Mouse (Mus musculus) G1E (cell line): Measurements from ENCODE around the gene Pcnx. TPM values are rescaled to one million over a fixed set of nuclear protein-coding genes. Genes with fewer than 3 reads are reported as not detected.

ENCODE experiments used
- ATAC-seq: 2 replicates; pipeline ENCODE4 v1.8.0; 2016; ENCODE audit warnings: mild to moderate bottlenecking; ENCODE audit not compliant: insufficient number of reproducible peaks, poor library complexity, low FRiP score, severe bottlenecking; ENCODE audit errors: extremely low read depth
- DNase-seq: peaks from one replicate; pipeline ENCODE4 v3.0.0; 2012; ENCODE audit warnings: low spot score
- H3K27me3 ChIP-seq: 2 replicates; pipeline ENCODE4 v1.6.1; 2012; ENCODE audit warnings: mild to moderate bottlenecking, low read length, inconsistent platforms; ENCODE audit not compliant: insufficient read depth
- H3K36me3 ChIP-seq: replicated peaks from 2 replicates; pipeline ENCODE3; 2012; ENCODE audit warnings: mild to moderate bottlenecking, inconsistent platforms
- H3K4me1 ChIP-seq: 2 replicates; pipeline ENCODE4 v1.6.1; 2012; ENCODE audit warnings: low read depth, low read length, inconsistent platforms, mixed read lengths; ENCODE audit not compliant: insufficient read depth
- H3K4me3 ChIP-seq: 2 replicates; pipeline ENCODE4 v1.5.1; 2012; ENCODE audit warnings: low read depth, mild to moderate bottlenecking, inconsistent platforms, low read length, moderate library complexity, mixed read lengths
- H3K9me3 ChIP-seq: replicated peaks from 2 replicates; pipeline ENCODE4 v1.6.1; 2012; ENCODE audit warnings: inconsistent platforms
- CTCF ChIP-seq: IDR thresholded peaks from 2 replicates; pipeline ENCODE4 v1.5.1; 2012; ENCODE audit warnings: low read depth, low read length, inconsistent platforms, mixed read lengths
- GATA1 ChIP-seq: IDR thresholded peaks from 2 replicates; pipeline ENCODE4 v1.6.1; 2012; ENCODE audit warnings: borderline replicate concordance, low read length, inconsistent platforms, mixed read lengths
- GATA2 ChIP-seq: IDR thresholded peaks from 2 replicates; pipeline ENCODE4 v1.6.1; 2012; ENCODE audit warnings: low read depth, low read length, inconsistent platforms, borderline replicate concordance
- POLR2AphosphoS5 ChIP-seq: IDR thresholded peaks from 2 replicates; pipeline ENCODE4 v1.6.1; 2012; ENCODE audit warnings: low read depth, low read length, inconsistent platforms; ENCODE audit not compliant: insufficient replicate concordance
- TAL1 ChIP-seq: conservative IDR thresholded peaks from 2 replicates; pipeline ENCODE4 v1.6.1; 2012; ENCODE audit warnings: low read depth, low read length, inconsistent platforms, mixed read lengths
- polyA plus RNA-seq: library from polyadenylated mRNA; stranded (reverse); fragments of >175 nt; gene quantifications from 2 replicates; pipeline ENCODE4 v1.2.3, GENCODE M21; 2012
- total RNA-seq, 2 experiments: library from RNA; stranded (forward) in 1 of 2; stranded (reverse) in 1 of 2; fragments of 200-1000 nt in 1 of 2; fragments of >200 nt in 1 of 2; fragmentation: Nextera tagmentation in 1 of 2; gene quantifications; 2 replicates each; pipeline ENCODE4 v1.2.3; 2014 to 2017

Gene Pcnx
- total and polyA plus RNA-seq, 3 experiments: 0.27 TPM; not detected in 2

DNA sequence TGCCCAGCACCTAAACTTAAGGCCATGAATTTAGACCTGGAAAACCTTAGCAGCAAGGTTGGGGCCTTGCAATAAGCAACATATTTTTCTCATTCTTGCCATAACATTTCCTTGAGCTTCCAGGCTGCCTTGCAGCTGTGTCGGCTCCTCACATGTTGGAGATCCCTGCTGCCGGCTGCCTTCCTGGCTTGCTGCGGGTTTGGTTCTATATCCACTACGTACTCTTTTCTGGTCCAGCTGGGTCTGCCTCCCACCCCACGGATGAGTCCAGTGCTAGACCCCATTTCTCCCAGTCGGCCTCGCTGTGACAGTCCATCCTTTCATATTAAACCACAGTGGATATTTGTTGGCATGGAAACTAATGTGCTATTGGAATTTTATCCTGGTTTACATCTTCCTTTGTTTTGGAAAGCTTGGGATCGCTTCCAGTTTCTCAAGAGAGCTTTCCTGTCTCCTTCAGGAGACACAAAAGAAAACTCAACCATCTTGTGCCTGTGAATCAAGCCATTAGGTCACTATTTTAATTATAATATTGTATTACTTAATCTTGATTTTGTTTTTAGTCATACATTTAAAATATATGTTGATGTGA is 1.7 kb upstream of the Pcnx start:
- H3K36me3 ChIP-seq: no peaks in the 10 kb centered on the region
- ATAC-seq (no peak), DNase-seq (no peak)
- no peak overlapping the region for H3K4me3 ChIP-seq
- no peak for TF ChIP-seq TAL1
- no peak for TF ChIP-seq CTCF
- TF ChIP-seq POLR2AphosphoS5: no peak
- no peaks in the 10 kb centered on the region for H3K4me1 ChIP-seq
- peaks cover 13% of the 10 kb centered on the region for H3K9me3 ChIP-seq
- peaks cover 17% of the 10 kb centered on the region; the same call in 1 of the 2 replicates for H3K27me3 ChIP-seq

- Histone ChIP-seq H3K36me3 (no peaks in the 10 kb centered on the region), H3K27me3 (peaks cover 17% of the 10 kb centered on the region; the same call in 1 of the 2 replicates), H3K4me3 (peak overlapping the region; percentile 59; the same call in 1 of the 2 replicates), H3K9me3 (peaks cover 13% of the 10 kb centered on the region), H3K4me1 (no peaks in the 10 kb centered on the region)
- no peak for TF ChIP-seq POLR2AphosphoS5
- no peak for TF ChIP-seq CTCF
- TF ChIP-seq GATA2: no peak
- TF ChIP-seq GATA1: no peak
- TF ChIP-seq TAL1: no peak
- DNase-seq (no peak), ATAC-seq (no peak)
Measured at GRCm38 (mm10) chr12:81860308-81861181, 722 bp downstream of the Pcnx start.

DNA sequence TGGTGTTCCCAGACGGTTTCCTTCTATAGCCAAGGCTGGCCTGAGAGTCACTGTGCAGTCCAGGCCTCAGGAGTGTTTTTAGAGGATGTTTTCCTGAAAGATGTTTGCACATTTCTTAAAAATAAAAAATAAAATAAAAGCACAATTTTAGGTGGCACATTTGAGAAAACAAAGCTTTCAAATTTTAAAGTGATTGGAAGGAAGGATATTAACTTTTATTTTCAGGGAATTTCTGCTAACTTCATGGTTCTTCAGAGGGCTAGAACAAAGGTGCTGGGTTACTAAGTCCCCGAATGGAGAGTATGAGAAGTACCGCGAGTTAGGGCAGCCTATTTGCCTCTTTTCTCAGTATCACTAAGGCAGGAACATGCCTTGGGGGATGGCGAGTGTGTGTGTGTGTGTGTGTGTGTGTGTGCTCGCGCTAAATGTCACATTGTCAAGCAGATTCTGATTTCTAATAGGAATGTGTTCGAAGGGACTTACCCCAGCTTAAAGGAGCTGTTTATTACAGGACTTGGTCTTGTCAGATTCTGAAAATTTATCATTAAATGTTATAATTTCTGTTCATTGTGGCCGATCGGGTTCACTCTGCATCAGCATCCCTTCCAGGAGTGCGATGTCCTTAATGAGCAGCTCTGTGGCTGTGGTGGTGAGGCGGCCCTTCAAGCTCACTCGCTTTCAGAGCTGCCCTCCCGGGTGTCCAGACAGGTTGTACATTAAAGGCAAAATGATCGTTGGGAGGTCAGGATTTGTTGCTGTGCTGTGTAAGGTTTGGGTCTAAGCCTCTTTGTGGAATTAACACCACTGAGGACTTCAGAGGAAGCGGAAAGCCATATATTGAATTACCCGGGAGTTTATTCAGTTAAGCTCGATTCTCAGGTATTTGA is 1.6 kb downstream of the Pcnx start:
- Histone ChIP-seq H3K9me3 (peaks cover 13% of the 10 kb centered on the region), H3K36me3 (no peaks in the 10 kb centered on the region), H3K27me3 (peaks cover 17% of the 10 kb centered on the region; the same call in 1 of the 2 replicates), H3K4me1 (no peaks in the 10 kb centered on the region), H3K4me3 (no peak overlapping the region)
- no peak for ATAC-seq
- DNase-seq: no peak
- no peak for TF ChIP-seq GATA1
- TF ChIP-seq CTCF: no peak
- no peak for TF ChIP-seq POLR2AphosphoS5
- no peak for TF ChIP-seq GATA2
- TF ChIP-seq TAL1: no peak

DNA sequence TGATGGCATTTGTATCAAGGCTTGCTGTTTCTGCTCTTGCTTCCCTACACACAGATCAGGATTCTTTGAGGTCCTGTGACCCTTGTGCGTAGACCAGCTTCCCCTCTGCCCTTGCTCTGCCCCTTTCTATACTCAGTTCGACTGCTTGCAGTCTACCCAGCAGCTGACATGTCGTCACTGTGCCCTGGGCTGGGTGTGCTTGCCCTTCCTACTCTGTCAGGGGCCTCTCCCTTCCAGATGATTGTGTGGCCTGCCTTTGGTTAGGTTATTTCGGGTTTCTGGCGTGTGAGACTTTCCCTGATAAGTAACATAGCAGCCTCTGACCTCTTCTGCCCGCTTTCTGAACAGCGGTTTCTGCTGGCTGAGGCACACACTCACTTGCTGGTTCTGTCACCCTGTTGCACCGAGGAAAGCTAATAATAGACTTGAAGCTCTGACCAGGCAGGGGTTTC is 2.6 kb downstream of the Pcnx start:
- H3K27me3 ChIP-seq: peaks cover 17% of the 10 kb centered on the region; the same call in 1 of the 2 replicates

GRCm38 (mm10) chr12:81863949-81864348 is 4.1 kb downstream of the Pcnx start:
- H3K36me3 ChIP-seq: no peaks in the 10 kb centered on the region
- H3K4me1 ChIP-seq: no peaks in the 10 kb centered on the region
- H3K4me3 ChIP-seq: no peak overlapping the region
- peaks cover 13% of the 10 kb centered on the region for H3K9me3 ChIP-seq
- TF ChIP-seq POLR2AphosphoS5 (no peak), CTCF (no peak), GATA2 (no peak), GATA1 (no peak), TAL1 (no peak)
- DNase-seq (no peak), ATAC-seq (no peak)
- peaks cover 16% of the 10 kb centered on the region; the same call in 1 of the 2 replicates for H3K27me3 ChIP-seq

More for the DNA sequence above, 2.6 kb downstream of the Pcnx start:
- no peak overlapping the region for H3K4me3 ChIP-seq
- no peaks in the 10 kb centered on the region for H3K4me1 ChIP-seq
- DNase-seq (no peak), ATAC-seq (no peak)
- TF ChIP-seq POLR2AphosphoS5 (no peak), GATA1 (no peak)
- H3K9me3 ChIP-seq: peaks cover 13% of the 10 kb centered on the region
- H3K36me3 ChIP-seq: no peaks in the 10 kb centered on the region

DNA sequence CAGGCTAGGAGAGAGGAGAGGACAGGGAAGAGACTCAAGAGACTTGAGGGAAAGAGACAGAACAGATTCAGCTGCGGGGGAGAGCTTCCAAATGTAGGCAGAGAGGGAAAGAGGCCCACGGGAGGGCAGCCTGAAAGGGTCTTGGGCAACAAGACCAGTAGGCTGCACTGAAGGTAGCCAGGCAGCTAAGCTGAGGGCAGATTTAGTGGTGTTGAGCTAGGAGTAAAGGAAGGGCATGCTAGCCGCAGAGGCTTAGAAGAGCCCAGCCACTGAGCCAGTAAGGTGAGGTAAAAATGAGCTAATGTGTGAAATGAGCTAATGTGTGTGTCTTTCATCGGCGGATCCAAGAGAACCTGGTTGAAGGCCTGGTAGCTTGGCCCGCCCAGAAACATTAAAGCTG is 5.4 kb downstream of the Pcnx start:
- Histone ChIP-seq H3K4me3 (no peak overlapping the region), H3K36me3 (no peaks in the 10 kb centered on the region), H3K4me1 (no peaks in the 10 kb centered on the region), H3K27me3 (peaks cover 18% of the 10 kb centered on the region; the same call in 1 of the 2 replicates), H3K9me3 (peaks cover 8% of the 10 kb centered on the region)
- ATAC-seq: no peak
- DNase-seq: no peak
- no peak for TF ChIP-seq GATA2
